Mouse (Mus musculus) urinary bladder, adult 2 months (tissue): ENCODE measurements around the gene Dnah6. TPM values are rescaled to one million over a fixed set of nuclear protein-coding genes. Genes with fewer than 3 reads are reported as not detected.

Experiments
- polyA plus RNA-seq: library from polyadenylated mRNA; depleted of rRNA; stranded (reverse); fragments of >200 nt; gene quantifications from 2 replicates; pipeline ENCODE4 v1.2.3, GENCODE M21; 2012; rRNA removed

Dnah6 gene
- polyA plus RNA-seq, 1 experiment: 0.01 TPM

Other genes starting within 250 kb of the Dnah6 start
- 140 and 157 TPM in 2 replicates for gene Suclg1, start 26.7 kb upstream of the Dnah6 start, polyA plus RNA-seq
- not detected in 2 replicates for gene 4931417E11Rik, start 248.0 kb upstream of the Dnah6 start, polyA plus RNA-seq